Mouse (Mus musculus) hindbrain, embryonic 15.5 days (tissue): ENCODE data around the gene Atxn1. TPM values are rescaled to one million over a fixed set of nuclear protein-coding genes. Genes with fewer than 3 reads are reported as not detected.
A peak's percentile ranks its signal among the peaks of the same experiment; 100 is the strongest.

ENCODE experiments used
- ATAC-seq: fragments of 200-750 bp; cut with Nextera tagmentation; 2 replicates; pipeline ENCODE4 v1.8.0; 2017; ENCODE audit warnings: low read depth, moderate number of reproducible peaks, moderate TSS enrichment; ENCODE audit not compliant: low FRiP score
- H3K27ac ChIP-seq: fragments of 300-500 bp; sonication (generic); replicated peaks from 2 replicates; pipeline ENCODE4 v1.5.1; 2015; ENCODE audit warnings: mild to moderate bottlenecking, inconsistent platforms
- H3K27me3 ChIP-seq: fragments of 300-500 bp; sonication (generic); 2 replicates; pipeline ENCODE4 v1.6.1; 2015; ENCODE audit warnings: control low read depth, inconsistent platforms
- H3K36me3 ChIP-seq: fragments of 300-500 bp; sonication (generic); 2 replicates; pipeline ENCODE4 v1.6.1; 2015; ENCODE audit warnings: control low read depth, inconsistent platforms
- H3K4me1 ChIP-seq: fragments of 300-500 bp; sonication (generic); replicated peaks from 2 replicates; pipeline ENCODE4 v1.6.1; 2015; ENCODE audit warnings: control low read depth, inconsistent platforms
- H3K4me2 ChIP-seq: fragments of 300-500 bp; sonication (generic); 2 replicates; pipeline ENCODE4 v1.6.1; 2015; ENCODE audit warnings: moderate library complexity, mild to moderate bottlenecking, inconsistent platforms
- H3K4me3 ChIP-seq: fragments of 300-500 bp; sonication (generic); 2 replicates; pipeline ENCODE4 v1.5.1; 2015; ENCODE audit warnings: mild to moderate bottlenecking, inconsistent platforms
- H3K9ac ChIP-seq: fragments of 300-500 bp; sonication (generic); 2 replicates; pipeline ENCODE4 v1.6.1; 2015; ENCODE audit warnings: inconsistent platforms
- H3K9me3 ChIP-seq: fragments of 300-500 bp; sonication (generic); 2 replicates; pipeline ENCODE4 v1.6.1; 2016; ENCODE audit warnings: control low read depth, inconsistent platforms
- WGBS: fragments of 180-500 bp; shearing (Covaris S2); methylation state at CpG from one replicate; pipeline ENCODE4 v1.1.7; 2015; 5-methylcytosine and 5-hydroxymethylcytosine counted together
- polyA plus RNA-seq: library from polyadenylated mRNA; unstranded; fragments of >200 nt; fragmentation: Nextera tagmentation; extraction: Ambion mirVana; gene quantifications from 2 replicates; pipeline ENCODE4 v1.2.1, GENCODE M21; 2015

Atxn1 gene
- polyA plus RNA-seq, 1 experiment from 2014 or later, result 8.1 TPM

GRCm38 (mm10) chr13:45582294-45582693, 382.5 kb downstream of the Atxn1 start:
- Histone ChIP-seq H3K36me3 (no peaks in the 10 kb centered on the region), H3K27ac (peak overlapping the region; percentile 32), H3K4me2 (no peak overlapping the region), H3K9ac (no peak overlapping the region), H3K4me3 (no peak overlapping the region), H3K4me1 (peaks cover 6% of the 10 kb centered on the region; the same call in 1 of the 2 replicates), H3K9me3 (no peaks in the 10 kb centered on the region), H3K27me3 (no peaks in the 10 kb centered on the region)
- no peak for ATAC-seq
- 52% methylated on average over 12 of the region's 12 CpGs for WGBS

- H3K4me2 ChIP-seq, result no peak overlapping the region
- no peaks in the 10 kb centered on the region for H3K27me3 ChIP-seq
- H3K36me3 ChIP-seq, result no peaks in the 10 kb centered on the region
- no peaks in the 10 kb centered on the region for H3K9me3 ChIP-seq
- ATAC-seq, result no peak
- H3K27ac ChIP-seq, result no peak overlapping the region
- H3K4me1 ChIP-seq, result peaks cover 17% of the 10 kb centered on the region; the same call in 1 of the 2 replicates
- H3K4me3 ChIP-seq, result no peak overlapping the region
- H3K9ac ChIP-seq, result no peak overlapping the region
- WGBS, result 83% methylated on average over 3 of the region's 3 CpGs
Observed at GRCm38 (mm10) chr13:45579751-45580150, 385.1 kb downstream of the Atxn1 start.

GRCm38 (mm10) chr13:45577784-45578183, 387.0 kb downstream of the Atxn1 start:
- H3K4me2 ChIP-seq, result no peak overlapping the region
- H3K4me3 ChIP-seq, result no peak overlapping the region
- H3K36me3 ChIP-seq, result no peaks in the 10 kb centered on the region
- 34% methylated on average over 2 of the region's 2 CpGs for WGBS
- no peaks in the 10 kb centered on the region for H3K27me3 ChIP-seq
- no peaks in the 10 kb centered on the region for H3K9me3 ChIP-seq
- ATAC-seq, result no peak
- peaks cover 24% of the 10 kb centered on the region for H3K4me1 ChIP-seq
- no peak overlapping the region for H3K9ac ChIP-seq
- H3K27ac ChIP-seq, result no peak overlapping the region

- Histone ChIP-seq H3K27ac (0 out of 2 replicates have a peak overlapping the region, but pooled peaks have one; percentile 27), H3K9me3 (no peaks in the 10 kb centered on the region), H3K36me3 (no peaks in the 10 kb centered on the region), H3K4me2 (no peak overlapping the region), H3K4me1 (peaks cover 25% of the 10 kb centered on the region), H3K27me3 (no peaks in the 10 kb centered on the region), H3K9ac (no peak overlapping the region), H3K4me3 (no peak overlapping the region)
- ATAC-seq, result no peak
- 31% methylated on average over 5 of the region's 5 CpGs for WGBS
Observed at GRCm38 (mm10) chr13:45577366-45577765, 387.4 kb downstream of the Atxn1 start.

GRCm38 (mm10) chr13:45576185-45576584, 388.6 kb downstream of the Atxn1 start:
- ATAC-seq, result no peak
- H3K9ac ChIP-seq, result no peak overlapping the region
- H3K27ac ChIP-seq, result peak overlapping the region; percentile 55; the same call in 1 of the 2 replicates
- no peaks in the 10 kb centered on the region for H3K36me3 ChIP-seq
- H3K4me3 ChIP-seq, result no peak overlapping the region
- no peak overlapping the region for H3K4me2 ChIP-seq
- 76% methylated on average over 4 of the region's 4 CpGs for WGBS
- no peaks in the 10 kb centered on the region for H3K27me3 ChIP-seq
- no peaks in the 10 kb centered on the region for H3K9me3 ChIP-seq
- H3K4me1 ChIP-seq, result peaks cover 29% of the 10 kb centered on the region

- H3K4me2 ChIP-seq, result no peak overlapping the region
- H3K27ac ChIP-seq, result peak overlapping the region; percentile 65
- no peak for ATAC-seq
- no peaks in the 10 kb centered on the region for H3K27me3 ChIP-seq
- H3K9ac ChIP-seq, result no peak overlapping the region
- no peak overlapping the region for H3K4me3 ChIP-seq
- 31% methylated on average over 4 of the region's 4 CpGs for WGBS
- H3K36me3 ChIP-seq, result no peaks in the 10 kb centered on the region
- H3K9me3 ChIP-seq, result no peaks in the 10 kb centered on the region
- H3K4me1 ChIP-seq, result peaks cover 29% of the 10 kb centered on the region
Observed at GRCm38 (mm10) chr13:45572768-45573167, 392.0 kb downstream of the Atxn1 start.

GRCm38 (mm10) chr13:45571795-45572262, 393.0 kb downstream of the Atxn1 start:
- Histone ChIP-seq H3K27me3 (no peaks in the 10 kb centered on the region), H3K4me2 (peak overlapping the region; percentile 38), H3K9ac (no peak overlapping the region), H3K9me3 (no peaks in the 10 kb centered on the region), H3K36me3 (no peaks in the 10 kb centered on the region), H3K4me1 (peaks cover 29% of the 10 kb centered on the region), H3K27ac (peak overlapping the region; percentile 65), H3K4me3 (peak overlapping the region; percentile 7; the same call in 1 of the 2 replicates)
- ATAC-seq, result peak; percentile 83
- 1% methylated on average over 6 of the region's 6 CpGs for WGBS

GRCm38 (mm10) chr13:45569932-45570331, 394.9 kb downstream of the Atxn1 start:
- WGBS, result 72% methylated on average over 7 of the region's 7 CpGs
- H3K9me3 ChIP-seq, result no peaks in the 10 kb centered on the region
- no peak for ATAC-seq

GRCm38 (mm10) chr13:45564946-45565345, 399.9 kb downstream of the Atxn1 start:
- Histone ChIP-seq H3K27ac (no peak overlapping the region), H3K9me3 (no peaks in the 10 kb centered on the region), H3K4me1 (no peaks in the 10 kb centered on the region), H3K4me2 (no peak overlapping the region), H3K4me3 (no peak overlapping the region), H3K9ac (no peak overlapping the region), H3K27me3 (no peaks in the 10 kb centered on the region), H3K36me3 (no peaks in the 10 kb centered on the region)
- WGBS, result 48% methylated on average over 4 of the region's 4 CpGs
- ATAC-seq, result no peak

More at GRCm38 (mm10) chr13:45569932-45570331, 394.9 kb downstream of the Atxn1 start:
- Histone ChIP-seq H3K9ac (no peak overlapping the region), H3K4me2 (no peak overlapping the region), H3K27me3 (no peaks in the 10 kb centered on the region), H3K4me1 (peaks cover 19% of the 10 kb centered on the region), H3K4me3 (no peak overlapping the region), H3K36me3 (no peaks in the 10 kb centered on the region), H3K27ac (no peak overlapping the region)

GRCm38 (mm10) chr13:45562011-45562410, 402.8 kb downstream of the Atxn1 start:
- no peak overlapping the region for H3K27ac ChIP-seq
- 63% methylated on average over 9 of the region's 9 CpGs for WGBS

GRCm38 (mm10) chr13:45560543-45560942, 404.3 kb downstream of the Atxn1 start:
- no peaks in the 10 kb centered on the region for H3K9me3 ChIP-seq
- H3K9ac ChIP-seq, result no peak overlapping the region
- no peak overlapping the region for H3K4me3 ChIP-seq
- ATAC-seq, result no peak
- no peaks in the 10 kb centered on the region for H3K27me3 ChIP-seq
- H3K4me2 ChIP-seq, result no peak overlapping the region
- 0 out of 2 replicates have a peak, but pooled peaks cover 4% of the 10 kb centered on the region for H3K36me3 ChIP-seq
- no peak overlapping the region for H3K27ac ChIP-seq
- 78% methylated on average over 7 of the region's 7 CpGs for WGBS
- H3K4me1 ChIP-seq, result no peaks in the 10 kb centered on the region

More at GRCm38 (mm10) chr13:45562011-45562410, 402.8 kb downstream of the Atxn1 start:
- Histone ChIP-seq H3K4me1 (no peaks in the 10 kb centered on the region), H3K4me2 (no peak overlapping the region), H3K9ac (no peak overlapping the region), H3K27me3 (no peaks in the 10 kb centered on the region), H3K36me3 (no peaks in the 10 kb centered on the region), H3K9me3 (no peaks in the 10 kb centered on the region), H3K4me3 (no peak overlapping the region)
- no peak for ATAC-seq

GRCm38 (mm10) chr13:45559258-45559657, 405.6 kb downstream of the Atxn1 start:
- Histone ChIP-seq H3K36me3 (0 out of 2 replicates have a peak, but pooled peaks cover 4% of the 10 kb centered on the region), H3K9ac (no peak overlapping the region), H3K27ac (no peak overlapping the region), H3K4me3 (no peak overlapping the region), H3K4me1 (no peaks in the 10 kb centered on the region), H3K9me3 (no peaks in the 10 kb centered on the region), H3K4me2 (no peak overlapping the region), H3K27me3 (no peaks in the 10 kb centered on the region)
- no peak for ATAC-seq
- 85% methylated on average over 3 of the region's 3 CpGs for WGBS

- Histone ChIP-seq H3K4me3 (no peak overlapping the region), H3K27ac (no peak overlapping the region), H3K36me3 (0 out of 2 replicates have a peak, but pooled peaks cover 4% of the 10 kb centered on the region), H3K9ac (no peak overlapping the region), H3K4me2 (no peak overlapping the region), H3K9me3 (no peaks in the 10 kb centered on the region), H3K27me3 (no peaks in the 10 kb centered on the region), H3K4me1 (no peaks in the 10 kb centered on the region; the same call in 1 of the 2 replicates)
- ATAC-seq, result no peak
- WGBS, result 59% methylated on average over 4 of the region's 4 CpGs
Observed at GRCm38 (mm10) chr13:45558367-45558766, 406.4 kb downstream of the Atxn1 start.
